Mouse (Mus musculus): Measurements from ENCODE around the gene Sbf2.
"Not testable (repeated sequence)": the region's sequence is repeated elsewhere in the genome, so short reads cannot be mapped to it uniquely, and the experiment has no call there.

The Sbf2 gene

DNA sequence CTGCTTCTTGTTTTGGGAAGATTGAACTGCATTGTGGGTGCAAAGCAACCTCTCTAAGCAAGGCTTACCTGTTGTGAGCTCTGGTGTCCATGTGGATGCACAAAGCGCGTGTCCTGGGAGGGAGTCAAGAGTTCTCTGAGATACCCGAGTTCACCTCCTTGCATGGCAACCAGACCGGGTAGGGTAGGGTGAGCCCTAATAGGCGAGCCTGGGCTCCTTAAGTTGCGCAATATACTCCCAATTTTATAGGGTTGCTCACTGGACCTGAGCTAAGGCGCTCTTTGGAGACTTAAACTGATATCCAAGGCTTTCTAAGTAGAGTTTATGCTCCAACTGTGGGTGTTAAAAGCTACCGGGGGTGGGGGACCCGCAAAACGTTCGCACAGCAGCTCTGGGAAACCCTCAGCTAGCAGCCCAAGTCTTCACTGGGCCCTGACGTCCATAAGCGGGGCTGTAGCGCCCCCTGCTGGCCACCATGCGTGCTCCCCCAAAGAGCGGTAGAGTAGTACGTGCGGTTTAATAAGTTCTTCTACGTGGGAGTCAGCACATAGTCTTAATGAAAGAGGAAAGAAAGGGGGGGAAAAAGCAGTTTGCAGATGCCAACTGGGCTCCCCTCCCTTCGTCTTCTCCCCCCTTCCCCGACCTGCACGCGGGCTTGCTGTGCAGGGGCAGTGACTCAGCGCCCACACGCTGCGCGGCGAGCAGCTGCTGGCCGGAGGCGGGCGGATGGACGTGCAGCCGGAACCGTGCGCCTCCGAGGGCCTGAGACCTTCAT, 15.4 kb upstream of the Sbf2 start:
- peak; percentile 76 for DNase-seq

DNA sequence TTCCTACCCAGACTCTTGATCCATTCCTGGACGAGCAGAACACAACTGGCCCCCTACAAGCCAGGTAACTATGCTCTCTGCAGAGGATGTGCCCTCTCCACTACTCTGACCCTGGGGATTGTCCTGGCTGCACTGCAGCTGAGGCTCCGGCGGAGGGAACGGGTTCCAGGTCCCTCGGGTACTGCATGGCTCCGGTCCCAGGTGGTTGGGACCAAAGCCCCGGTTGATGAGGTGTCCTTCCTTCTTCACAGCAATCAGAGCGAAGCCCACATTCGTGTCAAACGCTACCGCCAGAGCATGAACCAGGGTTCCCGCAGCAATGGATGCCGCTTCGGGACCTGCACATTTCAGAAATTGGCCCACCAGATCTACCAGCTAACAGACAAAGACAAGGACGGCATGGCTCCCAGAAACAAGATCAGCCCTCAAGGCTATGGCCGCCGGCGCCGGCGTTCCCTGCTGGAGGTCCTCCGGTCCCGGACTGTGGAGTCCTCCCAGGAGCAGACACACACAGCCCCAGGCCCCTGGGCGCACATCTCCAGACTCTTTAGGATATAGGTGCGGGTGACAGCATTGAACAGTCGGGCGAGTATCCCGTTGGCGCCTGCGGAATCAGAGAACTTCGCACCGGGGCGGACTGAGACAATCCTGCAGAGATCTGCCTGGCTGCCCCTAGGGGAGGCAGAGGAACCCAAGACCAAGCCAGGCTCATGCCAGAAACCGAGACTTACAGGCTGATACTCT, 14.1 kb upstream of the Sbf2 start:
- DNase-seq: no peak

DNA sequence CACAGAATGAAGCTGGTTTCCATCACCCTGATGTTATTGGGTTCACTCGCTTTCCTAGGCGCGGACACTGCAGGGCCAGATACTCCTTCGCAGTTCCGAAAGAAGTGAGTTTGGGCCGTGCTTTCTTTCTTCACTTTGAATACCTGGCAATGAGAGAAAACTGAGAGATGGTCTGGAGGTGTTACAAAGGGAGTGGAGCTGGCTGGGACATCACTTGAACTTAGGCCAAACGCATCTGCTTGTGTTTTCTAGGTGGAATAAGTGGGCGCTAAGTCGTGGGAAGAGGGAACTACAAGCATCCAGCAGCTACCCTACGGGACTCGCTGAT, 13.5 kb upstream of the Sbf2 start:
- DNase-seq: no peak

DNA sequence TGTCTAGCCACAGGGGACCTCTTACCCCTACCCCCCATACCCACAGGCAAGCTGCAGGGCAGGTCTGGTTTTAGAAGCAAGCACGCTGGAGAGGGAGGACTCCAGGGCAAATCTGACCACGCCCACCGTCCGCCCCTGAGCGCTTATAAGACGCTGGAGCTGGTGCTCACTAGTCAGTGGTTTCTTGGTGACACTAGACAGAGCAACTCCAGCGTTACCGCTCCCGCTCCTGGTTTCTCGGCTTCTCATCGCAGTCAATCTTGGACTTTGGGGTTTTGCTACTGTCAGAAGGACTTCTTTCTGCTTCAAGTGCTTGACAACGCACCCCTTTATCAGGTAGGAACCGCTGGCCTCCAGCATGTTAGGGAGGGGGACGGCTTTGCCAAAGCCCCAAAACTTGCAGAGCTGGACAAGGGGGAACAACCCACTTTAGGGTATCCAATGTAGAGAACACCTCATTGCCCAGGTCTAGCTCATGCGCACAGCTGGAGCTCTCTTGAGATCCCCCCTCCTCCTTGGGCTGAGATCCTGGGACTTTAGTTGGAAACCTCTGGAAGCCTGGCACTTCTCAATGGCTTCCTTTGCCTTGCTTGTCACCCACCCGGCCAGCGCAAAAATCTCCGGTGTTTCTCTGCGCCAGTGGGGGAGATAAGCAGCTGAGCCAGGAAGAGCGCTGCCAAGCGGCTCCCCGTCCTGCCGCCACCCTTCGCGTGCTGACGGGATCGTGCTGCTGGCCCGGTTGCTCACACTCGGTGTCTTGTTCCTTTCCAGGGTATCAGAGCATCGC, 13.0 kb upstream of the Sbf2 start, which contains the start of gene Adm:
Adm (plus strand) TSS at position 176 of the 787 bp plus-strand sequence.
- peak; percentile 69 for DNase-seq

DNA sequence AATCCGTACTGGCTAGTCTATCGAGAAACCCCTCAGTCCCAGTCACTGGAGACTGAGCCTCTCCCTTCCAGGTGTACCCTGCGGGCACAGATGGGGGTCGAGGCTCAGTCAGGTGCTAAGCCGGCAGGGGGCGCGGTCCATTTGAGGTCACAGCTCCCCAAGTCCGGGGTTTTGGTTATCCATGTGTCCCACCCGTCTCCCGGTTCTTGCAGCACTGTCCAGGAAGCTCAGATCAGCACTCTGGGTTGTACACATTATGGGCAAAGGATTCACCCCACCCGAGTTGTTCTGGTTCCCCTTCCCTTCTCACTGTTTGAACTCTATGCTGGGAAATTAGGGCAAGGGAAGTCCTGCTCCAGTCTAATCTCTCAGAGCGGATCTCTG, 12.4 kb upstream of the Sbf2 start:
- DNase-seq: no peak

DNA sequence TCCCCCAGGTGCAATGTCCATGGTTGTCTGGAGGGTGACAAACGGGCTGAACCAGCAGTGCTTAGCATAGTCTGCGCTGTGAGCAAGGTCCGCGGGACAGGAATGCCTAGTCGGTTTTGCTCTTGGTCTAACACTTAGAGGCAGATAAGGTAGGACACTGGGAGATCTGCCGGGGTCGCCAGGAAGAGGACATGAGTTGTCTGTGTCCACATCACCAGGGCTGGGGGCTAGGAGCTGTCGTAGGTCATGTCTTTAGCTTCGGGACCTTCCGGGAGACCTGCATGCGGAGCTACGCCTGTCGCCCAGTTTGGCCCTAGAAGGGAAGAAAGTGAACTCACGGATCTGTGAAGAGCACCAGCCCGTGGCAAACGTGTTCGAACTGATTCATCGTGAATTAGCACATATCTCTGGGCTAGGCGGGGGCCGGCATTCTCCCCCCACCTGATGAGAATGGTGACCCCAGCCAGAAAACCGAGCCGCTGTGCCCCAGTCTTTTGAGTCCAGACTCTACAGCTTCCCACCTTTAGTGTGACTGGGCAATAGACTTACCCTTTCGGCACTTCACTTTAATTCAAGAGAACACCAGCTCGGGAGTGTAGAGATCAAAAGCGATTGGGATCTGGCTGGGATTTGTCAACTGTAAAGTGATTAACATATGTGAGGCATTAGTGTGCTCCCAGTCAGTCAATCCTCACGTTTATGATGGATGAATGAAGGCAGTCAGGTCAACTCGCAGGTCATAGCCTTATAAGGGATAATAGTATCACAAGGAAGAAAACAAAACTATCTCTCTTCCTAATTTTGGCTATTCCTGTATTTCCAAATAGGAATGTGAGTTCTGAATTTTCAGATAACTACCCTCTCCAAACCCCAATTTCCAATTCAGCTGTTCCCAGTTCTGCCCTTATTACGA, 11.7 kb upstream of the Sbf2 start:
- no peak for DNase-seq

DNA sequence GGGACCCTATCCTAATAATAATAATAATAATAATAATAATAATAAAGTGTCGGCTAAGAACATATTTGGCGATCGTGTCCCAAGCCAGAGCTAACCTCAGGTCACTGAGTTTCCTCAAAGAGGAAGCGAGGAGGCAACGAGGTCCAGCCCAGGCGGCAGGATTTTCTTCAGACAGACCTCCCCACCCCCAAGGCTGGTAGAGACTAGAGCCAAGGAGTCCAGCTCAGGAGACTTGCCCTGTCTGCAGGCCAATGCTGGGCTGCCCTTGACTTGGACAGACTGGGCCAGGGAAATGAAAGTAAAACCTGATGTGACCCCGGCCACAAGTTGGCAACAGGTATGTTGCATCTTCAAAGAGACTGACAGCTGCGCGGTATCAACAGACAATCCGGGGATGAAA, 10.8 kb upstream of the Sbf2 start:
- no peak for DNase-seq

DNA sequence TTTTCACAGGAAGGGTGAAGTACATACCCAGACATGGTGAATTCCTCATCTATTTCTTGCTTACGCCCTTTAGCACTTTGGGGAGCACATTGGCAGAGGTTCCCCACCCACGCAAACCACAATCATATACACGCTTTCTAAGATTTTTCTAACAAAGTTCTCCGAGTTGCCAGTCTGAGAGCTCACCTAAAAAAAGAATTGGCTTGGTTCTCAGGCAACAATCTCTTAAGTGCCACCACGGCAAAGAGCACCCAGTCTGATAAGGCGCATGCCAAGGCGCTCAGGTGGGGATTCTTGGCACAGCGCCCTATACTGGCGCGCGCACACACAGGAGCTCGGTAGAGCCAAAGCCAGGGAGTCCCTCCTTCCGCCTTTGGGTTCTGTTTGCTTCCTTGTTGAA, 10.2 kb upstream of the Sbf2 start:
- no peak for DNase-seq

DNA sequence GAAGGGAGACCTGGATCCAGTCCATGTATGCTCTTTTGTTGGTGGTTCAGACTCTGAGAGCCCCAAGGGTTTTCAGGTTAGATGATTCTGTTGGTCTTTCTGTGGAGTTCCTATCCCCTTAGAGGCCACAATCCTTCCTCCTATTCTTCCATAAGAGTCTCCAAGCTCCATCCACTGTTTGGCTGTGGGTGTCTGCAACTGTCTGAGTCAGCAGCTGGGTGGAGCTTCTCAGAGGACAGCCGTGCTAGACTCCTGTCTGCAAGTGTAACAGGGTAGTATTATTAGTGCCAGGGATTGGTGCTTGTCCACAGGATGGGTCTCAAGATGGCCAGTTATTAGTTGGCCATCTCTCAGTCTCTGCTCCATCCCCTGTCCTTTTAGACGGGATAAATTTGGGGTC, 9.3 kb upstream of the Sbf2 start:
- no peak for DNase-seq

DNA sequence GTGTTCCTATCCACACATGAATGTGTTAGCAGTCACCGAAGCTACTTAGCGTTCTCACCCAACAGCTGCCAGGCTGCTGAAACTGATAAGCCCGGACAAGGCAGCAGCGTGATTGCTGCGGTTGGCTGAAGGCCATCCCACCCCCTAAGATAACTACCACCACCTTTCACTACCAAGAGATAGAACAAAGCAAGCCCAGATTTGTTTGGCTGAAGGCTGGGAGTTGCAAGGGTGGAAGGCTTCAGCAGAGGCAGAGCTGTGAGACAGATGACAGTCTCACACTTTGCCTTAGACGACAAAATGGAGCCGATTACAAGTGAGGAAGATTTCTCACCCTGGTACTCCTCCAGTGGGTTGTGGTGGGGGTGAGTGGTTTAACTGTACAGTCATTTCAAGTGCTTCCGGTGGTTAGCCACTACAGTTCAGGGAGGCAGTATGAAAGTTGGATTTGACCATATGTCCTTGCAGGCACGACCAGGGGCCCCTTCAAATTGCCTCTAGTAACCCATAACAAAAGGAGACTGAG, 4.4 kb upstream of the Sbf2 start:
- DNase-seq: no peak

DNA sequence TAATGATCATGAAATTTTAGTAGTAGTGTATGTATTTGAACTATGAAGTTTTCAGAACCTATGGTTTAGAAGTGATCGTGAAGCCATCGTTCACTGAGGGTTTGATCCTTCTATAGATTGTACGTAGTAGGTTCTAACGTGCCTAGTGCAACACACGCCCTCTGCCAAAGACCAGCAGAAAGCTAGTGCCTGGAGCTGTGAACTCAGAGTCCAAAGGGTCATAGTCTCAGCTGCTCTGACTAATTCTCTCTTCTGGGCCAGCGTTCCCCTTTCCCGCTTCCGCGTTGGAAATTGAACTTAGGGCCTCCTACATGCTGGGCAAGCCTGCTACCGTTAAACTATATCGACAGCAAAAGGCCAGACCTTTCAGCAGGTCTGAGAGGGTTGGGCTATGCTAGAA, 1.1 kb upstream of the Sbf2 start:
- DNase-seq: peak; percentile 34

DNA sequence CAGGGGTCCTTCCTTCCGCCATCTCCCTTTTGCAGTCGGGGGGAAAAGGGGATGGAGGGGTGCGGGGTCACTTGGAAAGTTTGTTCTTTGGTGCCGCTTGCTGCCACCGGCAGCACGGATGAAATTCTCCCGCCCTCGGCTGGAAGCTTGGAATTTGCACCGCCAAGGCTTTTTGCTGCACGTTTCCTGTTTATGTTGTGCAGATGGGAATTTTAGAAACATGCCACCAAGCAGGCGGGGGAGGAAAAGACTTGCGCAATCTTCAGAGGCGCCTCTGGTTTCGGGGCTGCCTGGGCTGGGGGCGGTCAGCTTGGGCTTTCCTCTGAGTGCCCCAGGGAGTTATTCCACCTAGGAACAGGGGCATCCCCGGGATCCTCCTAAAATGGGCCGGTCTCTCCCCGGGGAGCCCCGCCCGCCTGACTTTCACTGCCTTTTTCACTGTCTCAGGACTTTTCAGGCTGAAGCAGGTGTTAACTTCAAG, 469 bp upstream of the Sbf2 start:
- peak; percentile 45 for DNase-seq

DNA sequence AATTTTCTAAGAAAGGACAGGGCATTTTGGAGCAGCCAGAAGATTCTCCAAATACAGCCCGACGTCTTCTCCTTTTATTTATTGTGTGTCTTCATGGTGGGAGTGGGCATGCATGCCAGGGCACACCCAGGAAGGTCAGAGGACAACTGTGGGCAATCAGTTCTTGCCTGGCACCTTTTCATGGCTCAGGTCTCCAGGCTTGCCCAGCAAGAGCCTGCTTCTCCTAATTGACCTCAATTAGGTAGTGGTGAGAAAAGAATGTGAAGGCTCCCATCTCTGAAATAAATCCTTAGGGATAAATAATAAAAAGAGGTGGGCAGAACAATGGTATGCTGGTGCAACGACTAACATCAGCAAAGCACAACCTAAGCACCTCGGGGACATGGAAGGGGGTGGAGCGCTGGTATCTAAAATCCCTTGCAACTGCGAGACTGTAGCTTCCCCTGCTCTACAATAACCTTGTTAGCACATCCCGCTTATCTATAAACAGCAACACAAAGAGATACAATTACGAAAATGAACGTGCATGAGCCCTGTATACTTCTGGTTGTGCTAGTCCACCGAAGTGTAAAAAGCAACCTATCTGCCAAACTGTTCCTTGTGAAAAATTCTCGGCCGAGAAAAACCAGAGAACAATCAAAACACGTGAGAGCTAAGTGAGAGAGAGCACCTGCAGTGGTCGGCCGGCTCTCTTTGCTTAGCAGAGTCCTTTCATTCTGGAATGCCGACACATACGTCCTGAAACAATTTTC, 1.2 kb downstream of the Sbf2 start:
- no peak for DNase-seq

DNA sequence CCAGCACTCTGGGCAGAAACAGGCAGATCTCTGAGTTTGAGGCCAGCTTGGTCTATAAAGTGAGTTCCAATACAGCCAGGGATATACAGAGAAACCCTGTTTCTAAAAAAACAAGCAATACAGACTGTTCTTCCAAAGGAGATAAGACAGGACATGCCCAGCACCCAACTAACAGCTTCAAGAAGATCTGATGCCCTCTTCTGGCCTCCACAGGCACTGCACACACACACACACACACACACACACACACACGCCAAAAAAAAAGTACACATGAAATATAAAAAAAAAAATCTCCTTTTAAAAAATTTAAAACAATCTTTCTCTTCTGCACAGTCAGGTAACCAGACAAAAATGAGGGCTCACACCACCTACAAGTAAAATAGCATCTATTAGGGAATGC, 7.8 kb downstream of the Sbf2 start:
- no peak for DNase-seq

DNA sequence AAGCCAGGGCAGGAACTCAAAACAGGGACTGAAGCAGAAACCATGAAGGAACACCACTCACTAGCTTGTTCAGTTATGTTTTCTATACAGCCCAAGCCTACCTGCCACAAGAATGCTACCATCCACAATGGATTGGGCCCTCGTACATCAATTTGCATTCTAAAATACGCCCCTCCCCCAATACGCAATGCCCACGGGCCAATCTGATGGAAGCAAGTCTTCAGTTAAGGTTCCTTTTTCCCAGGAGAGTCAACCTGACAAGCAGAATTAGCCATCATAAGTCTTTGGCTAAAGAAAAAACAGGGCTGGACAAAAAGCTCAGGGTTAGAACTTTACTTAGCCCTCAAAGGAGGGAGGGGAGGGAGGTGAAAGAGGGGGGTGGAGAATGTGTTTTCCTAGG, 9.2 kb downstream of the Sbf2 start:
- no peak for DNase-seq

DNA sequence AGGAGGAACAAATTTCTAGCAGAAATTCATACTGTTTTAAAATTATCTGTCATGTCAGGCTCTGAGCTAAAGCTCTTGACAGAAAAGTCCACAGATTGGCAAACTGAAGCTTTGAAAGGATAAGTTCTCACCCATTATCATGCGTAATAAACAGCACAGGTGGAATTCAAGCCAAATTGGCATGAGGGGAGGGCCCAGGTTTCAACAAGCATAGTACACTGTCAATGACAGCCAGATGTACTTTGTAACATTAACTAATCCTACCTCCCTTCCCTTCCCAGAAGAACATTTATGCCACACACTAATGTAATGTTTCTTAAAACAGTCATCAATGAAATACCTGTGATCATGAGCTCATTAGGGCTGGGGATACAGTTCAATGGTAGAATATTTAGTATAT, 17.6 kb downstream of the Sbf2 start:
- no peak for DNase-seq

DNA sequence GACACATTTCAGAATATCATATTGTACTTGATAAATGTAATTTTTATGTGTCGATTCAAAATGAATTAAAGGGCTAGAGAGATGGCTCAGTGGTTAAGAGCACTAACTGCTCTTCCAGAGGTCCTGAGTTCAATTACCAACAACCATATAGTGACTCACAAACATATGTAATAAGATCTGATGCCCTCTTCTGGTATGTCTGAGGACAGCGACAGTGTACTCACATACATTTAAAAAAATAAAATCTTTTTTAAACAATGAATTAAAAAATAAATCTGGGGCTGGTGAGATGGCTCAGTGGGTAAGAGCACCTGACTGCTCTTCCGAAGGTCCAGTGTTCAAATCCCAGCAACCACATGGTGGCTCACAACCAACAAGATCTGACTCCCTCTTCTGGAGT, 20.7 kb downstream of the Sbf2 start:
- not testable (repeated sequence) for DNase-seq

DNA sequence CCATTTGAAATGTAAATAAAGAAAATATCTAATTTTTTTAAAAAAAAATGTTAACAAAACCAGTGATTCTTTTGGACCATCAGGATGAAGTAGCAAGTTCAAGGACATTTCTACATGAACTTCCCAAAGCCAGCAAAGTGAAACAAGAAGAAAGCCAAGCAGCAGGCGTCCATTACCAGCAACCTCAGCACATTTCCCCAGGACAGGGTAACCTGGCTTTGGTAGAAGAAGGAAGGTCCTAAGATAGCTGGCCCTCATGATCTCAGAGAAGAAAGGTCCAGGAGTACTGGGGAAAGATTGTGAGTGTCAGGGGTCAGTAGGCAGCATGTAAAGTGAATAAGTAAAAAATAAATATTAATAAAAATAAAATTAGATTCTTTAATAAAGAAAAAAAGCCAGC, 27.0 kb downstream of the Sbf2 start:
- DNase-seq: no peak

DNA sequence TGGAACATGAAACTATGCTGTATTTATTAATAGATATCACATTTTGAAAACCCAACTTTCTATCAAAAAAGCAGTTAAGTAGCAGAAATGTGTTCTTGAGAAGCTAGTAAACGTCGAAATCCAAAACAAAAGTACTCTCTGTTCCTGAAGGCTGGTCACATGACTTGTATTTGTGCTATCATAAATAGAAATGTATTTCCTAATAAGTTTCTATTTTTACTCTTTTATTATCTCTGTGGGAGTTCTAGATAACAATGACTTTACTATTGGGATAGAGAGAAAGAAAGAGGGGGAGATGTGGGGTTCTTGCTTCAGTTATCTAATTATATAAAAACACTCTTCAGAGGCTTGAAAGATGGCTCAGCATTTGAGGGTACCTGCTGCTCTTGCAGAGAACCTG, 29.5 kb downstream of the Sbf2 start:
- DNase-seq: no peak

DNA sequence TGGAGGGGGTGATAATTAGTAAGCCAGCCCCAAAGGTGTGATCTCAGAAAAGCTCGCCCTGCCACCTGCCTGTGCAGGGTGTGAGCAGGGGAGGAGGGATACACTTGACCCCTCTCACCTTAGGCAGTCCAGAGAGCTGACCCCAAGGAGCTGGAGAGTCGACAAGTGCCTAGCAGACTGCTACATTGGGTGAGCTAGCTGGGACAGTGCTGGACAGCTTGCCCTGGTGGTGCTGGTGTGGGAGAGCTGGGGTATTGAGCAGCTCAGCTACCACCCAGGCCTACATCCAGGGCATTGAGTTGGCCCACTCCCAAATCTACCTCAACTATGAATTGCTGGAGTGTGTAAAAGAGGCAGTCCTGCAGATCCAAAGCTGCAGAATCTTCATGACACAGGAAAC, 30.6 kb downstream of the Sbf2 start:
- no peak for DNase-seq

DNA sequence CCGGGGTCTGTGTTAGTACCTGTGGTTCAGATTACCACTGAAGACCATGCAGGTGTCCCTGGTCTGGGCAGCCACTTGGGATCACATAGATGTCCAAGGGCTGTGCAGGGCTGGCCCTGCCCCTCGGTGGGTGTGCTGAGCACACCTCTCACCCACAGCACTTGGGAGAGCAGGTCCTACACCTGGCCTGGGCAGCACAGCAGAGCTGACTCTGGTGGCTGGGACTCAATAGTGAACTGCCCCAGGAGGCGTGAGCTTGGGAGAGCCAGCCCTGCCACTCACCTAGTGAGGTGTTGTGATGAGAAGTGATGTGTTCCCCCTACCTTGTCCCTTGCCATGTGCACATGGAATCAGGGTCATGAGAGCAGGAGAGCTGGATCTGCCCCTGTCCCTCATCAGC, 31.0 kb downstream of the Sbf2 start:
- no peak for DNase-seq

All from liver (tissue).